ENCODE assay signal across 32 mouse cellular contexts in the genomic region with DNA sequence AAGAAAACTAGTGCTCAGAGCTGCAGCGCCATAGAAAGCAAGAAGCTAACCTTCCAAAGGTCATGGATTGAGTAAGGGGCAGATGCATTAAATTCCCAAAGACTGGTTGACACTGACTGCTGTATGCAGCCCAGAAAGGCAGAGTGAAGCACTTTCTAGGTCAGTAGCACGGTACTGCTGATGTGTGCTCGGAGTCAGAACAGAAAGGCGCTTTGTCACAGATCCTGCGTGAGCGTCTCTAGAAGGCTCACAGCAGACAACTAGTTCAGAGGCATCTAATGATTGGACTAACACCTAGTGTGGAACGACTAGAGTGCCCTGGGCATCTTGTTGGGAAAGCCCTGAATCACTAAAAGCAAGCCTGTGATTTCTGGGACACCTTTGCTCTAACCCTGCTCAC. TPM values are rescaled to one million over a fixed set of nuclear protein-coding genes. Genes with fewer than 3 reads are reported as not detected.
"Had no signal": no experiment of that assay in that cellular context is flagged by ENCODE, and none has a peak within 500 bp of the region (broad histone marks: within the 10 kb centered on the region; RNA-seq: fewer than 3 reads in every experiment).

No protein-coding gene starts in this region.

- H3K27me3 ChIP-seq: heart, embryonic 13.5 days; heart, embryonic 15.5 days; hindbrain, embryonic 13.5 days; hindbrain, embryonic 15.5 days; kidney, embryonic 15.5 days; limb, embryonic 13.5 days; limb, embryonic 15.5 days; liver, embryonic 12.5 days had no signal

- ATAC-seq: hindbrain, postnatal 0 days; intestine, embryonic 16.5 days; liver, embryonic 12.5 days had no signal

- H3K9me3 ChIP-seq: heart, embryonic 13.5 days; heart, embryonic 15.5 days; hindbrain, embryonic 13.5 days; hindbrain, embryonic 15.5 days; kidney, embryonic 15.5 days; limb, embryonic 13.5 days; limb, embryonic 15.5 days; liver, embryonic 12.5 days had no signal

- H3K4me3 ChIP-seq: heart, adult 2 months; heart, embryonic 13.5 days; heart, embryonic 15.5 days; hindbrain, embryonic 13.5 days; hindbrain, embryonic 15.5 days; kidney, embryonic 15.5 days; limb, embryonic 13.5 days; limb, embryonic 15.5 days; liver, embryonic 12.5 days had no signal

- H3K27ac ChIP-seq: heart, adult 2 months; heart, embryonic 13.5 days; heart, embryonic 15.5 days; hindbrain, embryonic 13.5 days; hindbrain, embryonic 15.5 days; hindbrain, postnatal 0 days; kidney, embryonic 15.5 days; kidney, postnatal 0 days; limb, embryonic 13.5 days; limb, embryonic 15.5 days; liver, embryonic 12.5 days; liver, embryonic 14.5 days had no signal

- H3K4me2 ChIP-seq: heart, embryonic 11.5 days; heart, embryonic 13.5 days; heart, embryonic 15.5 days; hindbrain, embryonic 13.5 days; hindbrain, embryonic 15.5 days; kidney, embryonic 15.5 days; limb, embryonic 13.5 days; limb, embryonic 15.5 days; liver, embryonic 12.5 days had no signal

- H3K9ac ChIP-seq: heart, embryonic 13.5 days; heart, embryonic 15.5 days; hindbrain, embryonic 15.5 days; kidney, embryonic 15.5 days; limb, embryonic 13.5 days; limb, embryonic 15.5 days; liver, embryonic 12.5 days; liver, embryonic 14.5 days had no signal

- H3K4me1 ChIP-seq: hindbrain, embryonic 13.5 days; hindbrain, embryonic 15.5 days; kidney, embryonic 15.5 days; limb, embryonic 13.5 days; limb, embryonic 15.5 days had no signal

- DNase-seq: gastrocnemius, postnatal 14 days; gastrocnemius, postnatal 36 days; heart, adult 11 months; heart, adult 2 months; heart, postnatal 14 days; heart, postnatal 36 days; kidney, adult 11 months; kidney, adult 2 months; kidney, adult 9 months; kidney, postnatal 14 days; kidney, postnatal 36 days; layer of hippocampus, postnatal 36 days; left cerebral cortex, postnatal 4 days had no signal

RNA-seq across cellular contexts. Expression of a gene that starts 56.1 kb away (rescaled TPM):
- polyA plus RNA-seq: heart, adult 2 months; heart, embryonic 11.5 days; heart, embryonic 13.5 days; heart, embryonic 15.5 days; heart, postnatal 0 days; hindbrain, embryonic 11.5 days; hindbrain, embryonic 13.5 days; hindbrain, embryonic 15.5 days; hindbrain, postnatal 0 days; intestine, embryonic 14.5 days; intestine, embryonic 16.5 days; kidney, adult 2 months; kidney, embryonic 15.5 days; kidney, postnatal 0 days; large intestine, adult 2 months; limb, embryonic 11.5 days; limb, embryonic 13.5 days; limb, embryonic 15.5 days; liver, adult 2 months; liver, embryonic 12.5 days; liver, embryonic 14.5 days had no signal
